Mouse (Mus musculus): ENCODE measurements around the gene Lancl3.

DNA sequence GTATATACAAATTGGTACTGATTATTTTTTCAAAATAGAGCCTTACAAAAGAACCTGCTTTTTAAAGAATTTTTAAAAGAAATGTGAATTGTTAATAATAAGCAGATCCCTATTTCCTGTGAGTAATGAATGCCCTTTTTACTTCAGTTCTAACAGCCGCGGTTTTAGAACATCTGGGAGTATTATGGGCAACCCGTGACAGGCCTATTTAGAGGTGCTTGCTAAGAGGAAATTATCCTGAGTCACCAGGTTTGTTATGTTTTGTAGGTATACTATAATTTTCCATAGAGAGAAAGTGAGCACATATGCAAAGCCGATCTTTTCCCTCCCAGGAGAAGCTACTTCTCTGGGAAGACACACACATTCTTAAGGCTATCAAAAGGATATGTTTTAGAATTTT, 22.0 kb downstream of the Lancl3 start:
- TF ChIP-seq CTCF (IDR thresholded peaks at IDR 0.05) (no peak), EP300 (IDR thresholded peaks at IDR 0.05; ENCODE audit: insufficient read depth, low read depth, low read length) (no peak), POLR2A (IDR thresholded peaks at IDR 0.05; ENCODE audit: insufficient read depth, low read depth, low read length) (no peak)

All from heart, adult 2 months (tissue).